Mouse (Mus musculus) mature B cell (primary cell): ENCODE data around the gene Irf9.

Source experiments
- in situ Hi-C: fragments of 300-500 bp; cut with MboI; formaldehyde crosslinking; loops from 2 replicates; pipeline ENCODE4 v1.14.3; 2019

Gene Irf9

DNA sequence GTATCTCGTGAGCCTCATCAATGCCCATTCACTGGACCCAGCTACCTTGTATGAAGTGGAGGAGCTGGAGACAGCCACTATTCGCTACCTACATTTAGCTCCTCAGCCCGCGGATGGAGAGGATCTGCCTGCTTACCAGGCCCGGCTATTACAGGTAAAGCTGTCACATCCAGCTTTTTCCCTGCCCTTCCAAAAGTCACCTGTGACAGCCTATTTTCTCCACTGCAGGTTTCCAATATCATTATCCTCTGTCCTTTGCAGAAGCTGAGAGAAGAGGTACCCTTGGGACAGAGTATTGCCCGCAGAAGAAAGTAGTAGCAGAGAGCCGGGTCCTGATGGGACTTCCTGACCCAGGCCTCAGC lies at the start of gene Irf9:
TSS of gene Irf9 (plus strand) at position 301 of the 362 bp plus-strand sequence.
- in situ Hi-C loops, result no loop called here

DNA sequence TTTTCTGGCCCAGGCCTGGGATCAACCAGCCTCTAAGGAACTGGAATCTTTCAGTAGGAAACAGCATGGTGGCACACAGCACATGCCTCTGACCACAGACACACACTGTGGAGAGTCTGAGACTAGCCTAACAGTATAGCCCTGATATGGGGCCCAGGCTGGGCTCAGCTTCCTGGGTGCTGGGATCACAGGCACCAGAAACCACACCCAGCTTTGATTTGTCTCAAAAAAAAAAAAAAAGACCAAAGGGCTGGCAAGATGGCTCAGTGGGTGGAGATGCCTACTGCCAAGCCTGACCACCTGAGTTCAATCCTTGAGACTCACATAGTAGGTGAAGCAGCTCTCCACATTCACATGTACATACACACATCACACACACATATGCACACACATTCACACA lies 48.7 kb upstream of the Irf9 start:
- in situ Hi-C loops, result no loop called here

DNA sequence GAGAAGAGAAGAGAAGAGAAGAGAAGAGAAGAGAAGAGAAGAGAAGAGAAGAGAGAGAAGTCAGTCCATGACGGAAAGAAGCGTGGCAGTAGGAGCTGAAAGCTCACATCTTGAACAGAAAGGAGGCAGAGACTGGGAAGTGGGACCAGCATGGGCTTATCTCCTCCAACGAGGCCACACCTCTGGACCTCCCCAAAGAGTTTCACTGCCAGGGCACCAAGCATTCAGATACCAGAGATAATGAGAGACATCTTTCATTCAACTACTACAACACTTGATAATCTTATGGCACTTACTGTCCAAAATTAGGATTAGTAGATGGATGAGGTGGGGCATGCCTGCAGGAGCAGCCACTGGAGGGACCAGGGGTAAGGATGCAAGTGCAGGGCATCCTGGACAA lies 47.6 kb upstream of the Irf9 start:
- in situ Hi-C loops, result no loop called here

DNA sequence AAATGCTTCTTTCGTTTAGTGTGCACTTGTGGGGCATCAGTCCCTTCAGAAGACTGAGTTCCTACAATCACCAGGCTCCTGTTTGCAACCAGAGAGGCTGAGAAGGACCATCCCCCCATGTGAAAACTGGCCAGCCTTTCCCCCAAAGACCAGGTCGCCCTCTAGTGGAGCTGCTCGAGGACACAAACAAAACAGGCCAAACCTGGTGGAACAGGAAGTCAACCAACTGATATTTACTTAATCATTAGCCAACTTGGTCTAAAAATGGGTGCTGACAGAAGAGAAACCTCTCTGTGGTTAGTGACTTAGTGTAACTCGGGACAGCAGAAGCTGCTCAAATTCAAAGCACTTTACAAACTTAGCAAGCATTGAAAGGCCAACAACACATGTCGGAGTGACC lies 46.4 kb upstream of the Irf9 start:
- in situ Hi-C loops, result no loop called here

DNA sequence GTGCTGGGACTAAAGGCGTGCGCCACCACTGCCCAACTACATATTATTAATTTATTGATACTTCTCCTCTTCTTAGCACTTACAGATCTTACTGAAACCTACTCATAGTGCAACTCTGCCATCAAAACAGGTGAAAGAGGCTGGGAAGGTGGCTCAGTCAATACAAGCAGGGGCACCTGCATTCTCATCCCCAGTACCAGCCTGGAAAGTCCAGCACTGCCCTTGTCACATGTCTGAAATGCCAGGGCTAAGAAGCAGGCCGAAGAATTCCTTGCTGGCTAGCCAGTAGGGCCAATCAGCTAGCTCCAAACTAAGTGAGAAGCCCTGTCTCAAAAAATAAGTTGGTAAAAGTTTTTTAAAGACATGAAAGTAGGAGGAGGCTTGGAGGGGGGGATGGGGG lies 45.8 kb upstream of the Irf9 start:
- in situ Hi-C loops, result no loop called here

DNA sequence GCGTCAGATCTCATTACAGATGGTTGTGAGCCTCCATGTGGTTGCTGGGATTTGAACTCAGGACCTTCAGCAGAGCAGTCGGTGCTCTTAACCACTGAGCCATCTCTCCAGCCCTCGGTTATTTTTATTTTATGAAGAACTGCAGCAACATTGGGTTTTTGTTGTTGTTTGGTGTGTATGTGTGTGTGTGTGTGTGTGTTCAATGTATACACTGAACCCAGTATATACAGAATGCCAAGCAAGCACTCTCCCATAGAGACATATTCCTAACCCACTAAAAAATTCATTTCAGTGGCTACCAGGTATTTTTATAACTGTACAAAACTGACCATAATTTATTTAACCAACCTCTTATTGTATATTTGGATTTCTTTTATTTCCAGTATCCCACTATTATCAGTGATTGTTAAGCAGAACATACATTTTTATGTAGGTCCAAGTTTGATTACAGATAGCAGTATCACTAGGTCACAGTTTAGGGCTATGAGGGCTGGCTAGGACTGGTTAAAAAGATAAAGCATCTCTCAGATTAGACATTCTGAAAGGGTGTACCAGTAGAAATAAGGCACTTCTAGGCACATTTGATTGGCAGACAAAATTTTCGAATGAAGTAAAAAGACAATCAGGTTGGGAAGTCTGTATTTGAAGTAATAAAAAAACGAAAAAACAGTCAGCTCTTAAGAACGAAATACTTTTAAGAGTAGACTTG lies 44.5 kb upstream of the Irf9 start:
- in situ Hi-C loops, result no loop called here

DNA sequence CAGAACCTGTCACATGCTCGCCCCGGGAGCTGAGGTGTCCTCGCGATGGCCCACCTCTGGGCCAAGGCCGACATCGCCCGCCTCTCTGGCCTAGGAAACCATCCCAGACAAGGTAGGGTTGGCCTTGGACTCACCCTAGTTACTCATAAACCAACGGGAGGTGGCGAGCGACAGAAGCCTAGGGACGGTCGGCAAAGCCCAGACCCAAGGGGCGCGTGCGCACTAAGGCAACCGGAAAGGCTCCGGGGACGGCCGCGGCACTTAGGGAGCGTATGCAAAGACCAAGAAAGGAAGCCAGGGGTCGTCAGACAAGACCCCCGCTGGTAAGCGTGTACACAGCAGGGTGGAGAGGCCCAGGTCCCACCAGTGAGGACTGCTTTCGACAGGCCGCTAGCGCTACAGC lies 43.6 kb upstream of the Irf9 start, which contains the start of gene Dcaf11:
TSS of gene Dcaf11 (plus strand) at position 208 of the 403 bp plus-strand sequence.
- in situ Hi-C loops, result no loop called here

DNA sequence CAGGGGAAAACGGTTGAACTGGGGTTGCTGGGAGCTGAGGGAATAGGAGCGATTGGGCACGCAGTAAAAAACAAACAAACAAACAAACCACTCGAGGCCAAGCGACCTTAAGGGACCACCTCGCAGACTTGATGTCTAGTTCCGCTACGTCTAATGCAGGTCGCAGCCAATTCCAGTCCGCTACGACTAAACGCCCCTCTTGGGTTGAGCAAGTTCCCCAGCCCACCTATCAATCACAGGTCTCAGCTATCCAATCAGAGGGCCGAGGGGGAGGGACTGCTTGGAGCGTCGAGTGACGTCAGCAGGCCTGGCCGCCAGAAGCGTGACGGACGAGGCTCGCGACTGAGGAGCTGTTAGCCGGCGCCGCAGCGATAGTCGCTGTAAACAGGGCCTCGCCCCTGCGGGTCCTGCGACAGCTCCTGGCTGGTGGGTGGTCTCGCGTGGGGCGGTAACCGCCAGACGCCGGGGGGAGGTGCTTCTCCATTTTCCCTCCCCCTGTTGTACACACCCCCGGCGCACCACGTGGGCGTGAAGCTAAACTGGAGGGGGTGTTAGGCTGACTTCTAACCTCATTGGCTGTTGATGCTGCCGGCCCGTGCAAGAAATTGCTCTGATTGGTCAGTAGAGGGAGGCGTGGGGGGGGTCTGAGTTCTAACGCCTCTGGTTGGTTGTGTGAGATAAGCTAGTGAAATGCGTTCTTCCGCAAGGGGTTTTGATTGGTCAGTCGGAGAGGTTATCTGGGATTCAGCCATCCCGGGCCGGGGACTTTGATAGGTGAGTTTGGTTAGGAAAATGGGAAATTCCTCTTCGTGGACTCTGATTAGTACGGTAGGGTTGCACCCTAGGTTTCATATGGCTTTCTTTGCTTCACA lies 42.9 kb upstream of the Irf9 start, which contains the start of gene A730061H03Rik:
TSS of gene A730061H03Rik (minus strand) at position 205 of the 872 bp plus-strand sequence.
- in situ Hi-C loops, result no loop called here

DNA sequence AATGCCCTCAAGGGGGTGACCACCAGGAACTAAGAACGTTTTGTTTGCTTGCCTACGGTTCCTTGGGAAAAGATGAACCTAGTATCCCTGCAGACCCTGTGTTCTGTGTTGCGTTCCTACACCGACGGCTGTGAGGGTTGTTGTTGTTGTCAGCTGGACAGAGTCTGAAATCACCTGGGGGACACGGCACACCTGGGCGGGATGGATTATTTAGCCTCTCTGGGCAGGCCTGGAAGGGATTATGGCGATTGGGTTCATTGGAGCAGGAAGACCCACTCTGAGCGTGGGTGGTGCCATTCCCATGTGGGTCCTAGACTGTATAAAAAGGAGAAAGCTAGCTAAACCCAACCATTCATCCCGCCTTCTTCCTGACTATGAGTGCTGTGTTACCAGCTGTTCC lies 41.5 kb upstream of the Irf9 start:
- in situ Hi-C loops, result no loop called here

DNA sequence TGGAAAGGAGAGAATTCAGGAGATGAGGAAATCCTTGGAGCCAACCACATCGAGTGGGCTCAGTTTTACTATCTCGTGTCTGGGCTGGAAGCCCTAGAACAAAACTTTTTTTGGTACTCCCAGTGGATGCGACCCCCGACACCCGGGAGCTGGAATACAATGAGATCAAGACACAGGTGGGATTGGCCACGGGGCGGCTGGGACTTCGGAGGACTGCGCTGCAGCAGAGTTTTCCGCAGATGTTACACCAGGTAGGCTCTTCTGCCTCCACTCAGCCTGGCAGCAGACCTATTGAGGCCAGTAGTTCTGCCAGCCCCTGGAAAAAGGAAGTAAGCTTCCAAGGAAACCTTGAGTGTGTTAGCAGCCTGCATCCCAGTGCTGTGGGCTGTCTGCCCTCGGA lies 40.1 kb upstream of the Irf9 start:
- in situ Hi-C loops, result no loop called here

DNA sequence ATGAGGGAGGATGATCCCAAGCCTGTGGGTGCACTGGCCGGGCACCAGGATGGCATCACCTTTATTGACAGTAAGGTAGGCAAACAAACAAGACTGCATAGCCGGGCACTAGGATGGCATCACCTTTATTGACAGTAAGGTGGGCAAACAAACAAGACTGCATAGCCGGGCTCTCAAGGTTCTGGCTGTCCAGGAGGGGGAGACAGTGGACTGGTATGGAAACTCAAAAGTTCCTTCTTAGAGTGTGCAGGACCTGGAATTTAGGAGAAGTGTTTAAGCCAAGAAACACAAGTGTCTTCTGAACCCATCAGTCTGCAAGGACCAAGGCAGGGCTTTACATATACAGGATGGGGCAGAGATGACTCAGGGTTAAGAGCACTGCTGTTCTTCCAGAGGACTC lies 37.6 kb upstream of the Irf9 start:
- in situ Hi-C loops, result no loop called here

DNA sequence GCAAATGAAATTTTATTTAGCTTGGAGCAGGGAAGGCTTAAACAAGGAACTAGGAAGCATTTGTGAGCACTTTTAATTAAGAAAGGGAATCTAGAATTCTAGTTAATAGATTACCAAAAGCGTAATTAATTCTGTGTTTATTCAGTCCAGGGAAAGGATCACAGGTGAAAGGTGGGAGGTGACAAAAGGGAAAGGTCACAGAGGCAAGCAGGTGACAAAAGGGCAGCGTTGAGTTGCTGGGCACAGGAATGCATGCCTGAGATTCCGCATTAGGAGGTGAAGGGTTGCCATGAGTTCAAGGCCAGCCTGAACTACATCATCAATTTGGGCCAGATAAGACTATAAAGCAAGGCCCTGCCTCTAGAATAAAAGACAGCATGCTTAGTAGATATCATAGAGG lies 35.9 kb upstream of the Irf9 start:
- in situ Hi-C loops, result no loop called here

DNA sequence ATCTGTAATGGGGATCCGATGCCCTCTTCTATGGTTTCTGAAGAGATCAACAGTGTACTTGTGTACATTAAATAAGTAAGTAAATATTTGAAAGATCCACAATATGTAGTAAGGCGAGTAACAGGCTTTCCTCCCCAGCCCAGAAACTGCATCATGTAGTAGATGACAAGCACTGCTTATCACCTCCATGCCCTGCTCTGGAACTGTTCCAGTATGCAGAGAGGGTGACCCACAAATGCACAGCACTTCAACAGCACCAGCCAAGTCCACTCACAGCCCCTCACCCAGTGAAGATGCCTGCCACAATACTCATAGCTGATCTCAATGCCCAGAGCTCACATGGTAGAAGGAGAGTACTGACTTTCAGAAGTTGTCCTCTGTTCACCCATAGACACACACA lies 32.8 kb upstream of the Irf9 start:
- in situ Hi-C loops, result no loop called here

DNA sequence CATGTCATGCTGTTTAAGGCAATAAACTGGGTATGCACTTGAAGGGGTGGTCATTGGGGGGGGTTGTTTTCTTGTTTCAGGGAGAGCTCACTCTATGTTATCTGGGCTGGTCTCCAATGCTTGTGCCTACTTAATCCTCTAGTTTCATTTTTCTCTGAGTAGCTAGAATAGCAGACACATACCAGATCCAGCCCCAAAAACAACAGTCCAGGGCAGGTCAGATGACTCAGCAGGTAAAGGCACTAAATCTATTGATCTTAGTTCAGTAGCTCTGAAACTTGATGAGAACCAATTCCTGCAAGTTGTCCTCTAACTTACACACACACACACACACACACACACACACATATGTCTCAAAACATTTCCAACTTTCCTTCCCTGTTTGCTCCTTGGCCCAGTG lies 31.6 kb upstream of the Irf9 start:
- in situ Hi-C loops, result no loop called here

DNA sequence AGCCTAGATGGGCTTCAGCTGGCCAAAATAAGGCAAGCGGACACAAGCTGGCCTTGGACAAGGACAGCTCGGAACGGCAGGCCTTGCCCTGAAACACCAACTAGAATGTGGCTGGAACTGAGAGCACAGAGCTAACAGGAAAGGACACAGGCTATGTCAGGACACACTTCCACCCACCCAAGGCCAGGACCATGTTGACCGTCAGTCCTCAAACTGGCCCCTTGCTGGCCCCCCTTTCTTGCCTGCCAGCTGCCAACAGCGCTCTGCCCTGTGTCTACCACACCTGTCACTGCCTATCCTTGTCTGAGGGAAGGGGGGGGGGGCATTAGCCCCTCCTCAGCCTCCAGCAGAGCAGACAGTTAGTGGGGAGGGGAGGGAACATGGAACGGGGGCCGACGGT lies 28.1 kb upstream of the Irf9 start, which contains the start of gene Fitm1:
TSS of gene Fitm1 (plus strand) at position 316 of the 400 bp plus-strand sequence.
- in situ Hi-C loops, result no loop called here

DNA sequence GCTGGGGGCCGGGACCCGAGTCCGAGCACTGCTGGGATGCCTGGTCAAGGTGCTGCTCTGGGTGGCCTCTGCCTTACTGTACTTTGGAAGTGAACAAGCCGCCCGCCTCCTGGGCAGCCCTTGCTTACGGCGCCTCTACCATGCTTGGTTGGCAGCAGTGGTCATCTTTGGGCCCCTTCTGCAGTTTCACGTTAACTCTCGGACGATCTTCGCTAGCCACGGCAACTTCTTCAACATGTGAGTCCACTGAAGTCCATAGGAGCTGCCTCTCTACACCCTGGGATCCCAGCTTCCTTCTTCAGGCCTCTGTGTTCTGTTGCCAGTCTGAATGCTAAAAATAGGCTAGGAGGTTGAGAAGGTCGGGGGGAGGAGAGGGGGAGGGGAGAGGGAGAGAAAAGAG lies 27.7 kb upstream of the Irf9 start:
- in situ Hi-C loops, result no loop called here

DNA sequence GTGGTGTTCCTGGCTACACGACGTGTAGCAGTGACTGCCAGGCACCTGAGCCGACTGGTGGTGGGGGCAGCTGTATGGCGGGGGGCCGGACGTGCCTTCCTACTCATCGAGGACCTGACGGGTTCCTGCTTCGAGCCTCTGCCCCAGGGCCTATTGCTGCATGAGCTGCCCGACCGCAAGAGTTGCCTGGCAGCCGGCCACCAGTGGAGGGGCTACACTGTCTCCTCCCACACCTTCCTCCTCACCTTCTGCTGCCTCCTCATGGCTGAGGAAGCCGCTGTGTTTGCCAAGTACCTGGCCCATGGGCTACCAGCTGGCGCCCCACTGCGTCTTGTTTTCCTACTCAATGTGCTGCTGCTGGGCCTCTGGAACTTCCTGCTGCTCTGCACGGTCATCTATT lies 27.0 kb upstream of the Irf9 start:
- in situ Hi-C loops, result no loop called here

DNA sequence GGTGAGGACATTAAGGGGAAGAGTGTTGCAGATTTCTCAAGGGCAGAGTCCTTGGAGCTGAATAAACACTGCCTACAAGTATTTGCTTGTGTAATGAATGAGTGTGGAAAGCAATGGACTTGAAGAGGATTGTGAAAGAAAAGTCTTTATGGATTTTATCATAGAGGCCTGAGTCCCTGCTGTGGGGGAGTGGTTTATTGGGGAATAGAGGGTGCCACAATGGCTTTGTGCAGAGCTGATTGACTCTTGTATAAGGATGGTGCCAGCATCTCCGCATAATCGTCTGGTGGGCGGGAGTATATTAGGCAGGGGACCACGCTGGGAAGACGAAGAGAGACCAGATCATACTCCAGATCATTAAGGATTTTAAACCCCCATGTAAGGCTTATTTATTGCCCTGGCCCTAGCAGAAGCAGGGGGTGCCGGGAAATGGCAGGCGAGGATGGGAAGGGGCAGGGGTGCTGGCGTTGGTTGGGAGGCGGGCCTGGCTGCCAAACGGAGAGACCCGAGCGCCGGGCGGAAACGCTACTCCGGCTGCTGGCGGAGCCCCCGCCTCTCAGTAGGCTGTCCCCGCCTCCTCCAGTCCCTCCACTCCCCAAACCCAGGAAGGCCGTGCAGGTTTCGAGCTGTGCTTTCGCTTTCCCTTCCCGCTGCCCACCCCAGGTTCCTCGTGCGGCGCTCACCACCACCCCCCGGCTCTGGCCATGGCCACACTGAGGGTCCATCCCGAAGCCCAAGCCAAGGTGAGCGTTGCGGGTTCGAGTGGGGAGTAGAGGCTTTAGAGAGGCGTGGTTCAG lies 25.3 kb upstream of the Irf9 start, which contains the start of gene Psme1:
TSS of gene Psme1 (plus strand) at position 253 of the 797 bp plus-strand sequence.
- in situ Hi-C loops, result no loop called here

DNA sequence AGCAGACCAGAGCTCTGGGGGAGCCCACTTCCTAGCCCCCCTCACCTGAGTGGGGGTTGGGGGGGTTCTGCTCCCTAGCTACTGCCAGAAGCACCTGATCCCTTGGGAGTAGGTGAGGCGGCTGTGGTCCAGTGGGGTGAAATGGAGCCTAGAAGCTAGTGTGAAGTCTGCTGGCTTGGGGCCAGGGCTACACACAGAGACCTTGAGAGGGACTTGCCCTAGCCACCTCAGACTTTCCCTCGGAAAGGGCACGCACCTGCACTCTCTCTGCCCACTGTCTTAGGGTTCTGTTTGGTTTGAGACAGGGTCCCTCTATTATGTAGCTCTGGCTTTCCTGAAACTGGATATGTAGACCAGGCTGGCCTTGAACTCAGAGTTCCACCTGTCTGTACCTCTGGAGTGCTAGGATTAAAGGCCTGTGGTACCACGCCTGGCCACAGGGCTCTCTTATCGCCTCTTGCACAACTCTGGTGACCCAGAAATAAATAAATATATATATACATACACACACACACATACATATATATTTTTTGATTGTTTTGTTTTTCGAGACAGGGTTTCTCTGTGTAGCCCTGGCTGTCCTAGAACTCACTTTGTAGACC lies 24.6 kb upstream of the Irf9 start:
- in situ Hi-C loops, result no loop called here

DNA sequence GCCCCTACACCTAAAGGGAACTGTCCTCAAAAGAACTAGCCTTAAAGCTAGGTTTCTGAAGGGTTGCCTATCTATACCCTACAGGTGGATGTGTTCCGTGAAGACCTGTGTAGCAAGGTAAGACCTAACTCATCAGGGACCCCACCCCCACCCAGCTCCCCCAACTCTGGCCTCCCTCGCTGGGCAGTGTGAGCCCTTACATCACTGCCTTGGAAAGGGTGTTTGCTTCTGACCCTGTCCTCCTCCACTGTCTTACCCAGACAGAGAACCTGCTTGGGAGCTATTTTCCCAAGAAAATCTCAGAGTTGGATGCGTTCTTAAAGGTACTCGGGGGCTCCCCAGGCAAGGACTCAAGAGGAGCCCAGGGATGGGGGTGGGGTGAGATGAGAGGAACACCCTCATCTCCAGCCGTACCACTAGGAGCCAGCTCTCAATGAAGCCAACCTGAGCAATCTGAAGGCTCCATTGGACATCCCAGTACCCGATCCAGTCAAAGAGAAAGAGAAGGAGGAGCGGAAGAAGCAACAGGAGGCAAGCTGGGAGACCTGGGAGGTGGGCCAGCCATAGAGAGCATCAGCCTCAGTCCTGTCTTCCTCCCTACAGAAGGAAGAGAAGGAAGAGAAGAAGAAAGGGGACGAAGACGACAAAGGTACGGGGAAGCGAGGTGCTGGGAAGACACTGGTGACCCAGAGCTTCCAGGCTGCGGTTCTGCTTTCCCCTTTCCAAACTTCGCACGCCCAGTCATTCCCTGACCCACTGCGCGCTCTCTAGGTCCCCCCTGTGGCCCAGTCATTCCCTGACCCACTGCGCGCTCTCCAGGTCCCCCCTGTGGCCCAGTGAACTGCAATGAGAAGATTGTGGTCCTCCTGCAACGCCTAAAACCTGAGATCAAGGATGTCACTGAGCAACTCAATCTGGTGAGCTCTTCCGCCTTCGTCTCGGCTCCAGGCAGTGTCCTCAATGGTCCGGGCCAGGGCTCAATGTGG lies 23.6 kb upstream of the Irf9 start:
- in situ Hi-C loops, result no loop called here

DNA sequence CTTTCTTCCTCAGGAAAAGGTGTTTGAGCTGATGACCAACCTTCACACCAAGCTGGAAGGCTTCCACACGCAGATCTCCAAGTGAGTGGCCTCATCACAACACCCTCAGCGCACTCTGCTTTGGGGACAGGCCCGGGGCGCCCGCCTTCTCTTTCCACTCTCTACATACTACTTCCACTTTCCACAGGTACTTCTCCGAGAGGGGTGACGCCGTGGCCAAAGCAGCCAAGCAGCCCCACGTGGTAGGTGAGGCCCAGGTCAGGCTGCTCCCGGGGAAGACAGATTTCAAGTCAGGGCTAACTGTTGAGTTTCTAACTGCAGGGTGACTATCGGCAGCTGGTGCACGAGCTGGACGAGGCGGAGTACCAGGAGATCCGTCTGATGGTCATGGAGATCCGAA lies 22.6 kb upstream of the Irf9 start:
- in situ Hi-C loops, result no loop called here
